Mouse (Mus musculus): ENCODE results near the gene Ddc. TPM values are rescaled to one million over a fixed set of nuclear protein-coding genes. Genes with fewer than 3 reads are reported as not detected.

Ddc gene
- polyA plus RNA-seq, 1 experiment from 2014 or later, result 26.2 TPM

GRCm38 (mm10) chr11:11778345-11778744 lies 119.6 kb downstream of the Ddc start:
- ATAC-seq (ENCODE audit: low FRiP score, low read depth), result no peak
- no peak overlapping the region for H3K4me2 ChIP-seq (replicated peaks)
- H3K9me3 ChIP-seq, result no peaks in the 10 kb centered on the region
- H3K27ac ChIP-seq (replicated peaks), result no peak overlapping the region
- H3K9ac ChIP-seq (replicated peaks), result no peak overlapping the region
- H3K4me1 ChIP-seq, result no peaks in the 10 kb centered on the region
- no peak overlapping the region for H3K4me3 ChIP-seq
- H3K36me3 ChIP-seq, result no peaks in the 10 kb centered on the region
- H3K27me3 ChIP-seq, result no peaks in the 10 kb centered on the region
- 94% methylated on average over 6 of the region's 6 CpGs for WGBS

DNA sequence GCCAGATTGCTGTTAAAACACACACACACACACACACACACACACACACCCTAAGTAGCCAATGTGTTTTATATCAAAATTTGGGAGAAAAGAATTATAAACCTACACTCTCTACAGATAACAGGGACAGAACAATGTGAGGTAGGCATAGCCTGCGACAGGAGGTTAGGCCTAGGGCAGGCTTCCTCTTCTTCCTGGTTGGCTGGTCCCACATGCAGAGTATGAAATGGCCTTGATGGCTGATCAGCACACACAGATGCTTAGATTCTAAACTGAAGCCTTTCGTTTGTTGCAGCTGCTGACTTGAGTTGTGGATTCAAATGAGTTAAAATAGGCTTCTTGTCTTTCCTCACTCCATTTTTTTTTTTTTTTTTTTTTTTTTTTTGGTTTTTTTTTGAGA lies 120.1 kb downstream of the Ddc start:
- no peak for ATAC-seq (ENCODE audit: low FRiP score, low read depth)
- 95% methylated on average over 2 of the region's 2 CpGs for WGBS
- H3K36me3 ChIP-seq, result no peaks in the 10 kb centered on the region
- H3K27ac ChIP-seq (replicated peaks), result no peak overlapping the region
- no peaks in the 10 kb centered on the region for H3K9me3 ChIP-seq
- no peak overlapping the region for H3K4me2 ChIP-seq (replicated peaks)
- no peaks in the 10 kb centered on the region for H3K4me1 ChIP-seq
- H3K9ac ChIP-seq (replicated peaks), result no peak overlapping the region
- H3K27me3 ChIP-seq, result no peaks in the 10 kb centered on the region
- H3K4me3 ChIP-seq, result no peak overlapping the region

DNA sequence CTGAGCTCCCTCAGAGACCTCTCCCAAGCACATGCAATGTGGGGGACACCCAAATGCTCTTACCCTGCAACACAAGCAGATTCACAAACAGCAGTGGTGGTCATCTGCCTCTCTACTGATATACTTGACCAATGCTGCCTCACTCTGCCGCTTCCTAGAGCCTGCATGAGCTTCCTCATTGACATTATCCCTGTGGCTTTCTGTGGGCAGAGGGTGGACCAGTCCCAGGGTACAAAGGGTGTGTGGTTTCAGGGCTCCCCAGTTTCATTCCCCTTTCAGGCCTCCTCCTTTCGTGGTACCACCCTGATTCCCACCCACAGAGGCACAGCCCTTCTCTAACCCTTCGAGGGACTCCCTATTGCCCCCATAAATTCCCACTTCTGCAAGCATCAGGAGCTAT lies 120.7 kb downstream of the Ddc start:
- H3K27me3 ChIP-seq, result no peaks in the 10 kb centered on the region
- no peaks in the 10 kb centered on the region for H3K4me1 ChIP-seq
- H3K4me2 ChIP-seq (replicated peaks), result no peak overlapping the region
- no peaks in the 10 kb centered on the region for H3K9me3 ChIP-seq
- no peak overlapping the region for H3K27ac ChIP-seq (replicated peaks)
- WGBS, result 88% methylated on average over 3 of the region's 3 CpGs
- no peak for ATAC-seq (ENCODE audit: low FRiP score, low read depth)
- H3K4me3 ChIP-seq, result no peak overlapping the region
- H3K9ac ChIP-seq (replicated peaks), result no peak overlapping the region
- H3K36me3 ChIP-seq, result no peaks in the 10 kb centered on the region

- H3K9me3 ChIP-seq, result no peaks in the 10 kb centered on the region
- H3K36me3 ChIP-seq, result no peaks in the 10 kb centered on the region
- no peaks in the 10 kb centered on the region for H3K27me3 ChIP-seq
- H3K4me1 ChIP-seq, result no peaks in the 10 kb centered on the region
- no peak overlapping the region for H3K27ac ChIP-seq (replicated peaks)
- H3K9ac ChIP-seq (replicated peaks), result no peak overlapping the region
- ATAC-seq (ENCODE audit: low FRiP score, low read depth), result no peak
- H3K4me3 ChIP-seq, result no peak overlapping the region
- WGBS, result 88% methylated on average over 7 of the region's 7 CpGs
- H3K4me2 ChIP-seq (replicated peaks), result no peak overlapping the region
Observed at GRCm38 (mm10) chr11:11776822-11777174, 121.1 kb downstream of the Ddc start.

GRCm38 (mm10) chr11:11776071-11776821 lies 121.7 kb downstream of the Ddc start:
- WGBS, result 71% methylated on average over 4 of the region's 4 CpGs
- H3K27me3 ChIP-seq, result no peaks in the 10 kb centered on the region
- H3K36me3 ChIP-seq, result no peaks in the 10 kb centered on the region
- H3K4me1 ChIP-seq, result no peaks in the 10 kb centered on the region
- no peak overlapping the region for H3K4me2 ChIP-seq (replicated peaks)
- H3K4me3 ChIP-seq, result no peak overlapping the region
- H3K9ac ChIP-seq (replicated peaks), result no peak overlapping the region
- no peak overlapping the region for H3K27ac ChIP-seq (replicated peaks)
- ATAC-seq (ENCODE audit: low FRiP score, low read depth), result no peak
- H3K9me3 ChIP-seq, result no peaks in the 10 kb centered on the region

GRCm38 (mm10) chr11:11774893-11775292 lies 123.1 kb downstream of the Ddc start:
- H3K9me3 ChIP-seq, result no peaks in the 10 kb centered on the region
- no peaks in the 10 kb centered on the region for H3K4me1 ChIP-seq
- WGBS, result 84% methylated on average over 5 of the region's 5 CpGs
- no peak overlapping the region for H3K27ac ChIP-seq (replicated peaks)
- no peaks in the 10 kb centered on the region for H3K36me3 ChIP-seq
- no peaks in the 10 kb centered on the region for H3K27me3 ChIP-seq
- no peak overlapping the region for H3K9ac ChIP-seq (replicated peaks)
- ATAC-seq (ENCODE audit: low FRiP score, low read depth), result no peak
- no peak overlapping the region for H3K4me3 ChIP-seq
- H3K4me2 ChIP-seq (replicated peaks), result no peak overlapping the region

DNA sequence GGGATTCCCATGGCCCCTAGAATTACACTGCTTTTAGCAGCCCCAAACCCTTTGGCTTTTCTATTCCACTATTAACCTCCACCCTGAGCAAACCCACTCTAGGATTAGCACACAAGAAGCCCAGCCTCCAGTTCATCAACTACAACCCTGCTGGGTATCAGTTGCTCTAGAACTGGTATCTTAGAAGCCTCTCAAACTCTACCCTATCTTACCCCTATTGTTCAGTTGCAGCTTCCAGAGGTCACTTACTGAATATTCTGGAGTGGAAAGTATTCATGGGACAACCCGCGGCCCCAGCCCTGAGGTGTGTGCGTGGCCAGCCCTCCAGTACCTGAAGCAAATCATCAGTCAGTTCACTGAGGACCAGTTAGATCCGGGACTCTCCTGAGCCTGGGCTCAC lies 123.6 kb downstream of the Ddc start:
- H3K4me3 ChIP-seq, result no peak overlapping the region
- no peak overlapping the region for H3K9ac ChIP-seq (replicated peaks)
- 88% methylated on average over 4 of the region's 4 CpGs for WGBS
- H3K27me3 ChIP-seq, result no peaks in the 10 kb centered on the region
- H3K36me3 ChIP-seq, result no peaks in the 10 kb centered on the region
- H3K4me1 ChIP-seq, result no peaks in the 10 kb centered on the region
- H3K4me2 ChIP-seq (replicated peaks), result no peak overlapping the region
- no peaks in the 10 kb centered on the region for H3K9me3 ChIP-seq
- H3K27ac ChIP-seq (replicated peaks), result no peak overlapping the region
- no peak for ATAC-seq (ENCODE audit: low FRiP score, low read depth)

DNA sequence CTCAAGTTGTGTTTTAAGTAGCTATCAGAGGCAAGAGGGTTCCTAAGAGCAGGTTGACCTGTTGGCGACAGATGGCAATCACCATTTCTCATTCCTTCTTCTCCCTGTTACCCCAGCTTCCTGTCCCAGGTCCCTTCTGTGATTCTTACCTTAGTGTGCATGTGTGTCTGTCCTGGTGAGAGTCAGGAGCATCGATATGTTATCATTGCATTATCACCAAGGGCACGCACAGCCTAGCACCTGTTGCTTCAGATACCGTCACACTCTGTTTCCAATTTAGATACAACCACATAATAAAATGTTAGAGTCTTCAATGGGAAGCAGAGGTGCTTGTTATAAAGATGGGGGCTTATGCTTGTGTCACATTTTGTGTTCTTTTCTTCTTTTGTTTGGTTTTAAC lies 125.7 kb downstream of the Ddc start:
- Histone ChIP-seq H3K4me3 (no peak overlapping the region), H3K27me3 (no peaks in the 10 kb centered on the region), H3K36me3 (no peaks in the 10 kb centered on the region), H3K4me2 (replicated peaks) (no peak overlapping the region), H3K4me1 (no peaks in the 10 kb centered on the region), H3K27ac (replicated peaks) (no peak overlapping the region), H3K9ac (replicated peaks) (no peak overlapping the region), H3K9me3 (no peaks in the 10 kb centered on the region)
- no peak for ATAC-seq (ENCODE audit: low FRiP score, low read depth)
- 93% methylated on average over 4 of the region's 4 CpGs for WGBS

- no peak overlapping the region for H3K27ac ChIP-seq (replicated peaks)
- H3K4me3 ChIP-seq, result no peak overlapping the region
- H3K9ac ChIP-seq (replicated peaks), result no peak overlapping the region
- H3K9me3 ChIP-seq, result no peaks in the 10 kb centered on the region
- no peaks in the 10 kb centered on the region for H3K27me3 ChIP-seq
- H3K4me2 ChIP-seq (replicated peaks), result no peak overlapping the region
- no peaks in the 10 kb centered on the region for H3K4me1 ChIP-seq
- WGBS, result 93% methylated on average over 3 of the region's 3 CpGs
- H3K36me3 ChIP-seq, result no peaks in the 10 kb centered on the region
- ATAC-seq (ENCODE audit: low FRiP score, low read depth), result no peak
Observed at GRCm38 (mm10) chr11:11770691-11771090, 127.3 kb downstream of the Ddc start.

- Histone ChIP-seq H3K36me3 (no peaks in the 10 kb centered on the region), H3K27ac (replicated peaks) (no peak overlapping the region), H3K9me3 (no peaks in the 10 kb centered on the region), H3K4me3 (no peak overlapping the region), H3K4me1 (no peaks in the 10 kb centered on the region), H3K9ac (replicated peaks) (no peak overlapping the region), H3K4me2 (replicated peaks) (no peak overlapping the region), H3K27me3 (no peaks in the 10 kb centered on the region)
- no peak for ATAC-seq (ENCODE audit: low FRiP score, low read depth)
- WGBS, result 93% methylated on average over 20 of the region's 20 CpGs
Observed at GRCm38 (mm10) chr11:11769281-11769680, 128.7 kb downstream of the Ddc start.

- WGBS, result 90% methylated on average over 2 of the region's 2 CpGs
- Histone ChIP-seq H3K4me2 (replicated peaks) (no peak overlapping the region), H3K27ac (replicated peaks) (no peak overlapping the region), H3K4me1 (no peaks in the 10 kb centered on the region), H3K9ac (replicated peaks) (no peak overlapping the region), H3K36me3 (no peaks in the 10 kb centered on the region), H3K4me3 (no peak overlapping the region), H3K9me3 (no peaks in the 10 kb centered on the region), H3K27me3 (no peaks in the 10 kb centered on the region)
- ATAC-seq (ENCODE audit: low FRiP score, low read depth), result no peak
Observed at GRCm38 (mm10) chr11:11768057-11768456, 129.9 kb downstream of the Ddc start.

DNA sequence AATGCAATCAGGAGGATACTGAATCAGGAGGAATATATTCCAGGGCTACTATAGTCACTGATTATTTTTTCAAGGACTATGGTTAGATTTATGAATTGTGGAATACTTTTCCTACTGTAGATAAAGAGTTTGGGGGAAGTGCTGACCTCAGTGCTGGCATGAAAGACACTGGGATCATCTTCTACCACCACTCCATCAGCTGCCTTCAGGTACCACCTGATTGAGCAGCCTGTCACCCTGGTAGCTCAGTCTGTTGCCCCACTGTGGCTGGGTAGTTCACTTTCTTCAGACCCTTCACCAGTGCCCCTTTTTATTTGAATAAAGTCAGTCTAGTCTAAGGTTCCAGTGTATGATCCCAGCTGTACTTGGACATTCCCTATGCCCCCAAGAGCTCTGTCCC lies 131.2 kb downstream of the Ddc start:
- ATAC-seq (ENCODE audit: low FRiP score, low read depth), result no peak
- Histone ChIP-seq H3K4me2 (replicated peaks) (no peak overlapping the region), H3K9ac (replicated peaks) (no peak overlapping the region), H3K4me1 (no peaks in the 10 kb centered on the region), H3K9me3 (no peaks in the 10 kb centered on the region), H3K27me3 (no peaks in the 10 kb centered on the region), H3K4me3 (no peak overlapping the region), H3K36me3 (no peaks in the 10 kb centered on the region), H3K27ac (replicated peaks) (no peak overlapping the region)

DNA sequence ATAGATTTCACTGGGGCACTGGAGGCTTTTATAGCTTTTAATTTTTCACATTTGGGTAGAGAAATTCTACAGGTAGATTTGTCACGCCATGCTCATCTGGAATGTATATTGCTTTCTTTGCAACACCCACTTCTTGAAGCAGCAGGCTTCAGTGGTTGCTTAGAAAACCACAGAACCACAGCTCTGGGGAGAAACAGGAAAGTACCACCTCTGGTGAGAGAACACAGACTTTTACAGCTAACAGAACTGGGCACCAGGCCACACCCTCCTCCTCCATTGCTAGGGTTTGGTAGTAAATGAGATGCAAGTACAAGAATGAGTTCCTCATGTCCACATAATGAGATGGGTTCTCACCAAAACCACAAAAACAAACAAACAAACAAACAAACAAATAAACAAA lies 131.8 kb downstream of the Ddc start:
- ATAC-seq (ENCODE audit: low FRiP score, low read depth), result no peak
- H3K27ac ChIP-seq (replicated peaks), result no peak overlapping the region
- 96% methylated on average over 1 of the region's 1 CpGs for WGBS

More for the DNA sequence above, 131.8 kb downstream of the Ddc start:
- Histone ChIP-seq H3K9me3 (no peaks in the 10 kb centered on the region), H3K27me3 (no peaks in the 10 kb centered on the region), H3K4me1 (no peaks in the 10 kb centered on the region), H3K9ac (replicated peaks) (no peak overlapping the region), H3K4me3 (no peak overlapping the region), H3K36me3 (no peaks in the 10 kb centered on the region), H3K4me2 (replicated peaks) (no peak overlapping the region)
